Mouse (Mus musculus): ENCODE measurements at regions not wholly inside any gene's neighbourhood (a gene's known extent, or its start where the extent isn't known, plus 50 kb on each side); places are given as distances from the start of the nearest gene placed in this dataset.

DNA sequence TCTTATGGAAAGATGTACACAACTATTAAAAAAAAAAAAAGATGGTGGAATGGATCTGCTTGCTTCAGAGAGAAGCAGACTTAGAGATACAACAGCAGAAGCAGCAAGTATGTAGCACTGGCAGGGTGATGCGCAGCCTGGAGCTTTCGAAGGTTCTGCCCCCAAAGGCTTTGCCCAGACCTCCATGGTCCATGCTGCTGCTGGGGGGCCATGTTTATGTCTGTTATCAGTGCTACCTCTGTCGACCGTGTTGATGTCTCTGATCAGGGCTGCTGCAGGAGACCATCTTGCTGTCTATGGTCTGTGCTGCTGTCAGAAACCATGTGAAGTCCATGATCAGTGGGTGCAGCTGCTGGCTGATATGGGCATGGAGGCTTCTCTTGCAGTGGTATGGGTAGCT is 88.6 kb upstream of the Fam189a1 start:
- 85% methylated on average over 4 of the region's 4 CpGs for WGBS
- DNase-seq (ENCODE audit: low read depth, low spot score): no peak

DNA sequence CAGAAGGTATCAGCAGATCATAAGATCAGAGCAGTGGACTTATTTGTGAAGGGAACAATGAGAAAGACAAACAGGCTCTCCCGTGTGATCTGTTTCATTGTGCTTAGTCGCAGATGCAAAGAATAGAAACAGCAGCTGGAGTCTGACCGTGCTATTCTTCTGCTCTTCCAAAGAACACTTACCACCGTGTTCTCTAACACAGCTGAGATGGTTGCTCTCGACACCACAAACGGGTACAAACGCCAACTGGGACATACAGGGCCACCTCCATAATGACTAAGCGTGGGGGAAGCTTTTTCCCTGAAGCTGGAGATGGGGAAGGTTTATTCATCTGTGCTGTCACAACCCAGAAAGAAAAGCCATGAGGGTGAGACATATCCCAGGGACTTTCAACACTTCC is 84.8 kb upstream of the Fam189a1 start:
- 67% methylated on average over 8 of the region's 8 CpGs for WGBS
- DNase-seq (ENCODE audit: low read depth, low spot score): no peak

DNA sequence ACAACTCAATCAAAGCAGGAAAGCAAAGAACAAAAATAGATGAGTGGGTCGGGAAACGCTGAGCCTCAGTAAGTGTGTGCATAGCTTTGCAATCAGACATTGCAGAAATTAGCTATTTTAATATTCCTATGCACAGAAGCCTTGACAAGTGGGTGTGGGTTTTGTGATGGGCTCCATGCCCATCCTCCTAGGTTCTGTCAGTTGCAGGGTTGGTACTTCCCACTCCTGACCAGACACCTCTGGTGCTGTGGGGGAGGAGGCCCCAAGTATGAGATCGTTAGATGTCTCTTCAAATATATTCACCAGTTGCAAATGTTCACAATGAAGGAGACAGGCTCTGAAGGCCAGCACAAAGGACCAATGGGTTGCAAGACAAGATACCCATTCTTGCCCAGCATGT is 79.3 kb upstream of the Fam189a1 start:
- WGBS: 88% methylated on average over 3 of the region's 3 CpGs
- no peak for DNase-seq (ENCODE audit: low read depth, low spot score)

DNA sequence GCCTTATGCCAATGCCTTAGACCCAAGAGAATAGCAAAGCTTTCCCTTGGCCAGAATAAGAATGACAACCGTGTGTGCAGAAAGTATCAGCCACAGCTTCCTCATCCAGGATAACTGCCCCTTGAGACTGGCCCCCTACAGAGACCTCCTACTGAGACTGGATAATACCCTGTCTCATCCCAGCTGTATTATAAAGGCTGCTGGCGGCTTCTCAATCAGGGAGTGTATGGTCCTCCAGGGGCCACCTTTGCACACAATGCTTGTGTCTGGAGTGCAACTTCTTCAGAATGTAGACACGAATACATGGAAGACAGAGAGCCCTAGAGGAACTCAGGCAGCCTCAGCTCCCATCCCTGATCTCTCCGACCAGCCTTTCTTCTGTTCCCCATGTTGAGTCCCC is 77.3 kb upstream of the Fam189a1 start:
- WGBS: 74% methylated on average over 4 of the region's 4 CpGs
- DNase-seq (ENCODE audit: low read depth, low spot score): no peak

DNA sequence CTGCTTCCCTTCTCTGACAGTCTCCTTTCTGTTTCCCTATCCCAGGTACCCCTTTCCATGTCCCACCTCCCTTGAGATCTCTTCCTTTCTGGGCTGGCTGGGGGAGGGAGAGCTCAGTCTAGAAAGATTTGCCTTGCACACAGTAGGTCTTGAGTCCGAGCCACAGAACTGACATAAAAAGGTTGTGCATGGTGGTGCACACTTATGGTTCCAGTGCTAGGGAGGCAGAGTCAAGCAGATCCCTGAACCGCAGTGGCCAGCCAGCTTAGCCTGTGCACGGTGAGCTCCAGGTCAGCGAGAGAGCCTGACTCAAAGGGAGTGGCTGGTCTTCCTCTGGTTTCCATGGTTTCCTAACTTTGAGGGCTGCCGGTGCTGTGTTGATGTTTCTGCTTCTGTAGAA is 72.9 kb upstream of the Fam189a1 start:
- DNase-seq (ENCODE audit: low read depth, low spot score): no peak
- WGBS: 46% methylated on average over 5 of the region's 5 CpGs

DNA sequence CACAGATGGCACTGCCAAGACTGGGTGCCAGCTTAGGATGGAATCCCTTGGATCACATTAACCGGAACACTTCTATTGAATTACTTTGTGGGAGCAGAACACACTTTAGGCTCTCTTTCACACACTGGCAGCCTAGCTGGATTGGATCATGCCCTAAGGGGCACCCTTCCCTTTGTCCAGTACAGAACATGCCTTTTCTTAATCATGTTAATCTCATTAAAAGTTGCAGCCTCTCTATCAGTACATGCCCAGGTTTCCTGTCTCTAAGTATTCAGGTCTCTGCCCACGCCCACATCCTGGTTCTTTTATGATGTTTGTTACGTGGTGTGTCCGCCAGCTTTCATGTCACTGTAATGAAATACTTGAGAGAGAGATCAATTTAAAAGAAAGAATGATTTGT is 69.8 kb upstream of the Fam189a1 start:
- WGBS: 29% methylated on average over 4 of the region's 4 CpGs
- no peak for DNase-seq (ENCODE audit: low read depth, low spot score)

DNA sequence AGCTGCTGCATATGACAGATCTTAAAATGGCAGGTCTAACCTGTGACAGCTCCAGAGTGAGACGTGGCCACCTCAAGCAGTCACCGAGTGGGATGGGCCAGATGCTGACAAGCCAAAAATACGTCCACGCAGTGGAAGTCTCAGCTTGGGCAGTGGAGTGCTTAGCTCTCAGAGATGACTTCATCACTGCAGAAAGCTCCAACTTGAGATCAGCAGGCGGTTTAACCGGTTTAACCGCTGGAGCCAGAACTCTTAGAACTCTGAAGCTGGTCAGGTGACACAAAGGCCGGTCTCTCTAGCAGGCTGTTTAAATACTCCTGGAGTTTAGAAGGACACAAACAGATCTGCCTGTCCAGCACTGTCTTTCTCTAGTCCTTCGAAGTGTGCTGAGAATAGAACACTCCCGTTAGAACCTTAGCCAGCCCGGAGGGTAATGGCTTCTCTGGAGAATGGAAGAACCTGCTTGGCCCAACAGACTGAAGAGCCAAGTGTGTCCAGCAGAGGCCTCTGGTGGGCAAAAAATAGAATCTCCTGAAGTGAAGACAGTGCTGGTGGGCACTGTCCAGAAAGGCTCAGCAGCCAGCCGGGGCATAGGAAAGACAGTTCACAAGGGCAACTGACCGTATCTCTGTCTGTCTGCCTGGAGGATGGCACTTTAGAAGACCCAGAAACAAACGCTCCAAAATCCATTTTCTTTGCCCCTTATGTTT is 57.0 kb upstream of the Fam189a1 start:
- 41% methylated on average over 14 of the region's 14 CpGs for WGBS
- peak; percentile 18 for DNase-seq (ENCODE audit: low read depth, low spot score)

DNA sequence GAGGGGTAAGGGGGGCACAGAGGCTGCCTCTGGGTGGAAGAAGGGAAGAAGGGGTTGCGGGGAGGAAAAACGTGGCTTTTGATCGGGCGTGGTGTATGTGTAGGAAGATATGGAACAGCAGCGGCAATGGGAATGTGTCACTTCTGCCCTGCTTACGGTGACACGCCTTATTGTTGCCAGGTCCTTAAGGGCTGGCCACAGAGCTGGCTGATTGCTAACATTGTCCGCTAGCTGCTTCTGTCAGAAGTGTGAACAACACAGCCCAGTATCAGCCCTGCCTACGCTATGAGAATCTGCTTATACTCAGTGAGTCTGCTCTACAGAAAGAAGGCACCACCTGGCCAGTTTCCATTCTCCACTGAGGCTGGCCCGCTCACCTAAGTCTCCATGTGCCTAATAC is 50.9 kb upstream of the Fam189a1 start:
- WGBS: 48% methylated on average over 10 of the region's 10 CpGs
- DNase-seq (ENCODE audit: low read depth, low spot score): no peak
